Mouse (Mus musculus) embryonic facial prominence, embryonic 11.5 days (tissue): ENCODE data around the gene Tmed4. TPM values are rescaled to one million over a fixed set of nuclear protein-coding genes. Genes with fewer than 3 reads are reported as not detected.

Experiments
- ATAC-seq: fragments of 200-750 bp; cut with Nextera tagmentation; replicated peaks from 2 replicates; pipeline ENCODE4 v1.8.0; 2017; ENCODE audit warnings: low read depth; ENCODE audit not compliant: insufficient number of reproducible peaks, low FRiP score, low TSS enrichment
- DNase-seq: peaks from one replicate; pipeline ENCODE4 v3.0.0-alpha.2; 2015; ENCODE audit warnings: low spot score
- H3K27ac ChIP-seq: fragments of 300-500 bp; sonication (generic); replicated peaks from 2 replicates; pipeline ENCODE4 v1.5.1; 2014; ENCODE audit warnings: mild to moderate bottlenecking, low read depth, low read length, control low read depth
- H3K27me3 ChIP-seq: fragments of 300-500 bp; sonication (generic); 2 replicates; pipeline ENCODE4 v1.6.1; 2014; ENCODE audit warnings: mild to moderate bottlenecking, low read length, moderate library complexity, mixed read lengths; ENCODE audit not compliant: control insufficient read depth, insufficient read depth
- H3K36me3 ChIP-seq: fragments of 300-500 bp; sonication (generic); replicated peaks from 2 replicates; pipeline ENCODE4 v1.6.1; 2014; ENCODE audit warnings: low read depth, mild to moderate bottlenecking, low read length, moderate library complexity, mixed read lengths; ENCODE audit not compliant: control insufficient read depth, insufficient read depth
- H3K4me1 ChIP-seq: fragments of 300-500 bp; sonication (generic); 2 replicates; pipeline ENCODE4 v1.6.1; 2014; ENCODE audit warnings: low read length, mixed read lengths; ENCODE audit not compliant: control insufficient read depth, insufficient read depth
- H3K4me2 ChIP-seq: fragments of 300-500 bp; sonication (generic); 2 replicates; pipeline ENCODE4 v1.6.1; 2014; ENCODE audit warnings: low read depth, mild to moderate bottlenecking, control low read depth, low read length, moderate library complexity
- H3K4me3 ChIP-seq: fragments of 300-500 bp; sonication (generic); 2 replicates; pipeline ENCODE4 v1.5.1; 2014; ENCODE audit warnings: low read depth, low read length, control low read depth
- H3K9ac ChIP-seq: fragments of 300-500 bp; sonication (generic); replicated peaks from 2 replicates; pipeline ENCODE4 v1.6.1; 2014; ENCODE audit warnings: mild to moderate bottlenecking, control low read depth, low read length
- H3K9me3 ChIP-seq: fragments of 300-500 bp; sonication (generic); replicated peaks from 2 replicates; pipeline ENCODE4 v1.6.1; 2016; ENCODE audit warnings: mild to moderate bottlenecking, low read length, inconsistent platforms, mixed read lengths; ENCODE audit not compliant: control insufficient read depth
- WGBS: fragments of 180-500 bp; shearing (Covaris S2); extraction: QIAGEN DNeasy Blood & Tissue Kit; methylation state at CpG from one replicate; pipeline ENCODE4 v1.1.7; 2014; 5-methylcytosine and 5-hydroxymethylcytosine counted together
- polyA plus RNA-seq: library from polyadenylated mRNA; unstranded; fragments of >200 nt; fragmentation: Nextera tagmentation; extraction: Ambion mirVana; gene quantifications from 2 replicates; pipeline ENCODE4 v1.2.1, GENCODE M21; 2014

The Tmed4 gene
- polyA plus RNA-seq, 1 experiment from 2014 or later: 131 TPM

GRCm38 (mm10) chr11:6252248-6252647, 22.4 kb downstream of the Tmed4 start:
- Histone ChIP-seq H3K27ac (no peak overlapping the region), H3K4me1 (no peaks in the 10 kb centered on the region), H3K36me3 (no peaks in the 10 kb centered on the region), H3K9me3 (no peaks in the 10 kb centered on the region), H3K4me2 (no peak overlapping the region), H3K27me3 (no peaks in the 10 kb centered on the region), H3K4me3 (no peak overlapping the region), H3K9ac (no peak overlapping the region)
- no peak for ATAC-seq
- WGBS: 91% methylated on average over 5 of the region's 5 CpGs
- DNase-seq: no peak

- H3K9ac ChIP-seq: no peak overlapping the region
- H3K4me2 ChIP-seq: no peak overlapping the region
- 49% methylated on average over 16 of the region's 19 CpGs for WGBS
- no peaks in the 10 kb centered on the region for H3K4me1 ChIP-seq
- no peak overlapping the region for H3K4me3 ChIP-seq
- no peaks in the 10 kb centered on the region for H3K27me3 ChIP-seq
- no peaks in the 10 kb centered on the region for H3K36me3 ChIP-seq
- H3K9me3 ChIP-seq: no peaks in the 10 kb centered on the region
- DNase-seq (no peak), ATAC-seq (no peak)
- no peak overlapping the region for H3K27ac ChIP-seq
Measured at GRCm38 (mm10) chr11:6244707-6245106, 30.0 kb downstream of the Tmed4 start.

- Histone ChIP-seq H3K4me2 (no peak overlapping the region), H3K27me3 (no peaks in the 10 kb centered on the region), H3K4me1 (no peaks in the 10 kb centered on the region), H3K36me3 (no peaks in the 10 kb centered on the region), H3K27ac (no peak overlapping the region), H3K9me3 (no peaks in the 10 kb centered on the region), H3K4me3 (no peak overlapping the region), H3K9ac (no peak overlapping the region)
- no peak for ATAC-seq
- WGBS: 86% methylated on average over 4 of the region's 4 CpGs
- no peak for DNase-seq
Measured at GRCm38 (mm10) chr11:6233025-6233424, 41.6 kb downstream of the Tmed4 start.

GRCm38 (mm10) chr11:6230012-6230411, 44.7 kb downstream of the Tmed4 start, which contains the start of gene Npc1l1:
TSS of gene Npc1l1 (minus strand) at chr11:6230143.
- no peak within 1 kb of the TSS for H3K4me2 ChIP-seq
- no peaks in the 10 kb centered on the region for H3K36me3 ChIP-seq
- no peak within 1 kb of the TSS for H3K9ac ChIP-seq
- no peaks in the 10 kb centered on the region for H3K4me1 ChIP-seq
- DNase-seq (no peak), ATAC-seq (no peak)
- H3K27me3 ChIP-seq: no peaks in the 10 kb centered on the region
- 86% methylated on average over 7 of the region's 7 CpGs for WGBS
- H3K9me3 ChIP-seq: no peaks in the 10 kb centered on the region
- no peak within 1 kb of the TSS for H3K27ac ChIP-seq
- H3K4me3 ChIP-seq: no peak within 1 kb of the TSS

- DNase-seq (no peak), ATAC-seq (no peak)
- no peak overlapping the region for H3K9ac ChIP-seq
- H3K9me3 ChIP-seq: no peaks in the 10 kb centered on the region
- no peak overlapping the region for H3K4me2 ChIP-seq
- no peaks in the 10 kb centered on the region for H3K36me3 ChIP-seq
- no peak overlapping the region for H3K27ac ChIP-seq
- no peak overlapping the region for H3K4me3 ChIP-seq
- no peaks in the 10 kb centered on the region for H3K4me1 ChIP-seq
- 78% methylated on average over 14 of the region's 14 CpGs for WGBS
- H3K27me3 ChIP-seq: no peaks in the 10 kb centered on the region
Measured at GRCm38 (mm10) chr11:6224541-6225229, 50.0 kb downstream of the Tmed4 start.

- Histone ChIP-seq H3K4me2 (no peak overlapping the region), H3K4me1 (no peaks in the 10 kb centered on the region), H3K27me3 (no peaks in the 10 kb centered on the region), H3K36me3 (no peaks in the 10 kb centered on the region), H3K9ac (no peak overlapping the region), H3K4me3 (no peak overlapping the region), H3K9me3 (no peaks in the 10 kb centered on the region), H3K27ac (no peak overlapping the region)
- no peak for DNase-seq
- WGBS: 92% methylated on average over 10 of the region's 10 CpGs
- no peak for ATAC-seq
Measured at GRCm38 (mm10) chr11:6222187-6222586, 52.5 kb downstream of the Tmed4 start.

Other genes starting within 250 kb of the Tmed4 start
- 1.6 and 1.7 TPM in 2 replicates for gene Camk2b, start 208.5 kb downstream of the Tmed4 start, polyA plus RNA-seq
- 0.36 and 0.61 TPM in 2 replicates for gene A730071L15Rik, start 74.8 kb downstream of the Tmed4 start, polyA plus RNA-seq
- gene Nudcd3, start 74.5 kb downstream of the Tmed4 start, polyA plus RNA-seq: 41.7 and 43.0 TPM in 2 replicates
- gene Npc1l1, start 44.7 kb downstream of the Tmed4 start, polyA plus RNA-seq: not detected in 2 replicates
- gene Ddx56, start 7.1 kb downstream of the Tmed4 start, polyA plus RNA-seq: 109 and 112 TPM in 2 replicates
- 75.3 and 82.5 TPM in 2 replicates for gene Ogdh, start 16.8 kb upstream of the Tmed4 start, polyA plus RNA-seq
- 9.0 and 9.6 TPM in 2 replicates for gene Zmiz2, start 114.2 kb upstream of the Tmed4 start, polyA plus RNA-seq
- 5,819 and 6,203 TPM in 2 replicates for gene Ppia, start 140.6 kb upstream of the Tmed4 start, polyA plus RNA-seq
- 853 and 854 TPM in 2 replicates for gene H2afv, start 169.6 kb upstream of the Tmed4 start, polyA plus RNA-seq
- gene Purb, start 201.0 kb upstream of the Tmed4 start, polyA plus RNA-seq: 14.8 and 15.8 TPM in 2 replicates
- gene Myo1g, start 246.1 kb upstream of the Tmed4 start, polyA plus RNA-seq: 0.29 and 0.67 TPM in 2 replicates